Mouse (Mus musculus) limb, embryonic 13.5 days (tissue): Measurements from ENCODE around the gene Spg7. TPM values are rescaled to one million over a fixed set of nuclear protein-coding genes. Genes with fewer than 3 reads are reported as not detected.

Experiments used
- ATAC-seq: fragments of 200-750 bp; cut with Nextera tagmentation; 2 replicates; pipeline ENCODE4 v1.8.0; 2017; ENCODE audit warnings: low read depth, moderate number of reproducible peaks, moderate TSS enrichment; ENCODE audit not compliant: low FRiP score
- H3K27ac ChIP-seq: fragments of 300-500 bp; sonication (generic); 2 replicates; pipeline ENCODE4 v1.5.1; 2015; ENCODE audit warnings: inconsistent platforms, mild to moderate bottlenecking, moderate library complexity
- H3K27me3 ChIP-seq: fragments of 300-500 bp; sonication (generic); 2 replicates; pipeline ENCODE4 v1.6.1; 2015; ENCODE audit warnings: mild to moderate bottlenecking, inconsistent platforms
- H3K36me3 ChIP-seq: fragments of 300-500 bp; sonication (generic); 2 replicates; pipeline ENCODE4 v1.6.1; 2015; ENCODE audit warnings: inconsistent platforms, mild to moderate bottlenecking, moderate library complexity
- H3K4me1 ChIP-seq: fragments of 300-500 bp; sonication (generic); 2 replicates; pipeline ENCODE4 v1.6.1; 2015; ENCODE audit warnings: inconsistent platforms
- H3K4me2 ChIP-seq: fragments of 300-500 bp; sonication (generic); replicated peaks from 2 replicates; pipeline ENCODE4 v1.6.1; 2015; ENCODE audit warnings: inconsistent platforms, mild to moderate bottlenecking, moderate library complexity
- H3K4me3 ChIP-seq: fragments of 300-500 bp; sonication (generic); 2 replicates; pipeline ENCODE4 v1.5.1; 2015; ENCODE audit warnings: moderate library complexity, mild to moderate bottlenecking, inconsistent platforms
- H3K9ac ChIP-seq: fragments of 300-500 bp; sonication (generic); 2 replicates; pipeline ENCODE4 v1.6.1; 2015; ENCODE audit warnings: mild to moderate bottlenecking, inconsistent platforms
- H3K9me3 ChIP-seq: fragments of 300-500 bp; sonication (generic); 2 replicates; pipeline ENCODE4 v1.6.1; 2016; ENCODE audit warnings: inconsistent platforms
- WGBS: fragments of 180-500 bp; shearing (Covaris S2); methylation state at CpG from one replicate; pipeline ENCODE4 v1.1.7; 2015; 5-methylcytosine and 5-hydroxymethylcytosine counted together
- polyA plus RNA-seq: library from polyadenylated mRNA; unstranded; fragments of >200 nt; fragmentation: Nextera tagmentation; extraction: Ambion mirVana; gene quantifications from 2 replicates; pipeline ENCODE4 v1.2.1, GENCODE M21; 2015

Spg7 gene
- polyA plus RNA-seq, 1 experiment from 2014 or later = 41.5 TPM

GRCm38 (mm10) chr8:123031321-123031978 is 31.3 kb upstream of the Spg7 start:
- no peak for ATAC-seq
- H3K9ac ChIP-seq = no peak overlapping the region
- H3K36me3 ChIP-seq = no peaks in the 10 kb centered on the region
- H3K4me2 ChIP-seq = no peak overlapping the region
- 84% methylated on average over 7 of the region's 7 CpGs for WGBS
- H3K4me3 ChIP-seq = no peak overlapping the region
- H3K4me1 ChIP-seq = peaks cover 8% of the 10 kb centered on the region
- no peaks in the 10 kb centered on the region for H3K27me3 ChIP-seq
- no peaks in the 10 kb centered on the region for H3K9me3 ChIP-seq
- no peak overlapping the region for H3K27ac ChIP-seq

GRCm38 (mm10) chr8:123032730-123033129 is 30.0 kb upstream of the Spg7 start:
- Histone ChIP-seq H3K9me3 (no peaks in the 10 kb centered on the region), H3K36me3 (no peaks in the 10 kb centered on the region), H3K4me3 (no peak overlapping the region), H3K27ac (no peak overlapping the region), H3K4me1 (peaks cover 17% of the 10 kb centered on the region), H3K4me2 (no peak overlapping the region), H3K27me3 (no peaks in the 10 kb centered on the region), H3K9ac (no peak overlapping the region)
- ATAC-seq = no peak

GRCm38 (mm10) chr8:123033431-123033830 is 29.3 kb upstream of the Spg7 start:
- no peaks in the 10 kb centered on the region for H3K9me3 ChIP-seq
- no peak overlapping the region for H3K4me3 ChIP-seq
- H3K9ac ChIP-seq = no peak overlapping the region
- ATAC-seq = no peak
- H3K4me1 ChIP-seq = peaks cover 17% of the 10 kb centered on the region
- no peaks in the 10 kb centered on the region for H3K36me3 ChIP-seq
- no peak overlapping the region for H3K4me2 ChIP-seq
- H3K27ac ChIP-seq = no peak overlapping the region
- H3K27me3 ChIP-seq = no peaks in the 10 kb centered on the region

GRCm38 (mm10) chr8:123034171-123034570 is 28.6 kb upstream of the Spg7 start:
- no peak for ATAC-seq
- 71% methylated on average over 6 of the region's 6 CpGs for WGBS
- no peak overlapping the region for H3K27ac ChIP-seq
- no peak overlapping the region for H3K4me3 ChIP-seq
- no peaks in the 10 kb centered on the region for H3K36me3 ChIP-seq
- H3K4me1 ChIP-seq = peaks cover 18% of the 10 kb centered on the region
- H3K4me2 ChIP-seq = no peak overlapping the region
- no peaks in the 10 kb centered on the region for H3K27me3 ChIP-seq
- no peak overlapping the region for H3K9ac ChIP-seq
- no peaks in the 10 kb centered on the region for H3K9me3 ChIP-seq

GRCm38 (mm10) chr8:123036956-123037355 is 25.8 kb upstream of the Spg7 start:
- Histone ChIP-seq H3K4me2 (no peak overlapping the region), H3K9ac (no peak overlapping the region), H3K36me3 (no peaks in the 10 kb centered on the region), H3K9me3 (no peaks in the 10 kb centered on the region), H3K4me3 (no peak overlapping the region), H3K27ac (no peak overlapping the region), H3K4me1 (peaks cover 34% of the 10 kb centered on the region), H3K27me3 (no peaks in the 10 kb centered on the region)
- WGBS = 51% methylated on average over 3 of the region's 3 CpGs
- no peak for ATAC-seq

- Histone ChIP-seq H3K9me3 (no peaks in the 10 kb centered on the region), H3K27me3 (no peaks in the 10 kb centered on the region), H3K9ac (no peak overlapping the region), H3K4me2 (no peak overlapping the region), H3K36me3 (no peaks in the 10 kb centered on the region), H3K27ac (no peak overlapping the region), H3K4me1 (peaks cover 34% of the 10 kb centered on the region), H3K4me3 (no peak overlapping the region)
- ATAC-seq = no peak
- 80% methylated on average over 11 of the region's 11 CpGs for WGBS
Measured at GRCm38 (mm10) chr8:123037487-123037886, 25.3 kb upstream of the Spg7 start.

- H3K27ac ChIP-seq = no peak overlapping the region
- H3K4me3 ChIP-seq = no peak overlapping the region
- H3K4me1 ChIP-seq = peaks cover 37% of the 10 kb centered on the region
- no peaks in the 10 kb centered on the region for H3K36me3 ChIP-seq
- no peaks in the 10 kb centered on the region for H3K9me3 ChIP-seq
- 74% methylated on average over 2 of the region's 2 CpGs for WGBS
- no peak for ATAC-seq
- no peaks in the 10 kb centered on the region for H3K27me3 ChIP-seq
- no peak overlapping the region for H3K9ac ChIP-seq
- H3K4me2 ChIP-seq = no peak overlapping the region
Measured at GRCm38 (mm10) chr8:123038351-123038750, 24.4 kb upstream of the Spg7 start.

- H3K9me3 ChIP-seq = no peaks in the 10 kb centered on the region
- H3K4me1 ChIP-seq = peaks cover 42% of the 10 kb centered on the region
- peak overlapping the region; percentile 80 for H3K4me2 ChIP-seq
- H3K27ac ChIP-seq = no peak overlapping the region
- 85% methylated on average over 11 of the region's 11 CpGs for WGBS
- 0 out of 2 replicates have a peak overlapping the region, but pooled peaks have one; percentile 100 for H3K9ac ChIP-seq
- H3K27me3 ChIP-seq = no peaks in the 10 kb centered on the region
- H3K4me3 ChIP-seq = peak overlapping the region; percentile 99
- no peak for ATAC-seq
- H3K36me3 ChIP-seq = peaks cover 4% of the 10 kb centered on the region; the same call in 1 of the 2 replicates
Measured at GRCm38 (mm10) chr8:123039376-123040109, 23.2 kb upstream of the Spg7 start.

- no peak for ATAC-seq
- Histone ChIP-seq H3K27ac (peak overlapping the region; percentile 98; the same call in 1 of the 2 replicates), H3K9me3 (no peaks in the 10 kb centered on the region), H3K27me3 (no peaks in the 10 kb centered on the region), H3K4me2 (peak overlapping the region; percentile 80), H3K4me1 (peaks cover 37% of the 10 kb centered on the region), H3K36me3 (peaks cover 4% of the 10 kb centered on the region; the same call in 1 of the 2 replicates), H3K4me3 (peak overlapping the region; percentile 99), H3K9ac (peak overlapping the region; percentile 100)
- 27% methylated on average over 4 of the region's 4 CpGs for WGBS
Measured at GRCm38 (mm10) chr8:123040110-123040650, 22.6 kb upstream of the Spg7 start.

GRCm38 (mm10) chr8:123041008-123041773 is 21.6 kb upstream of the Spg7 start:
- peak overlapping the region; percentile 98 for H3K27ac ChIP-seq
- under 1% methylated on average over 52 of the region's 71 CpGs for WGBS
- ATAC-seq = no peak
- H3K4me3 ChIP-seq = peak overlapping the region; percentile 99
- no peaks in the 10 kb centered on the region for H3K27me3 ChIP-seq
- H3K9ac ChIP-seq = peak overlapping the region; percentile 100
- H3K4me1 ChIP-seq = peaks cover 37% of the 10 kb centered on the region
- peak overlapping the region; percentile 80 for H3K4me2 ChIP-seq
- H3K9me3 ChIP-seq = no peaks in the 10 kb centered on the region
- peaks cover 4% of the 10 kb centered on the region; the same call in 1 of the 2 replicates for H3K36me3 ChIP-seq

- no peak for ATAC-seq
- H3K4me1 ChIP-seq = peaks cover 37% of the 10 kb centered on the region
- WGBS = 2% methylated on average over 31 of the region's 60 CpGs
Measured at GRCm38 (mm10) chr8:123041774-123042105, 21.0 kb upstream of the Spg7 start.

More at GRCm38 (mm10) chr8:123041774-123042105, 21.0 kb upstream of the Spg7 start:
- H3K27ac ChIP-seq = peak overlapping the region; percentile 98
- H3K36me3 ChIP-seq = peaks cover 4% of the 10 kb centered on the region; the same call in 1 of the 2 replicates
- H3K4me3 ChIP-seq = peak overlapping the region; percentile 99
- H3K9ac ChIP-seq = peak overlapping the region; percentile 100
- peak overlapping the region; percentile 80 for H3K4me2 ChIP-seq
- no peaks in the 10 kb centered on the region for H3K27me3 ChIP-seq
- H3K9me3 ChIP-seq = no peaks in the 10 kb centered on the region
